Mouse (Mus musculus) lung, adult 2 months (tissue): ENCODE measurements around the gene Eps15l1.

Experiments used
- CTCF ChIP-seq: fragments of 200-500 bp; IDR thresholded peaks from 2 replicates; pipeline ENCODE4 v1.5.1; 2011; ENCODE audit warnings: mild to moderate bottlenecking, low read length, control low read depth; ENCODE audit not compliant: insufficient read depth
- POLR2A ChIP-seq: fragments of 200-500 bp; IDR thresholded peaks from 2 replicates; pipeline ENCODE4 v1.6.1; 2011; ENCODE audit warnings: low read depth, mild to moderate bottlenecking, control low read depth, low read length, borderline replicate concordance; ENCODE audit errors: extremely low read depth

DNA sequence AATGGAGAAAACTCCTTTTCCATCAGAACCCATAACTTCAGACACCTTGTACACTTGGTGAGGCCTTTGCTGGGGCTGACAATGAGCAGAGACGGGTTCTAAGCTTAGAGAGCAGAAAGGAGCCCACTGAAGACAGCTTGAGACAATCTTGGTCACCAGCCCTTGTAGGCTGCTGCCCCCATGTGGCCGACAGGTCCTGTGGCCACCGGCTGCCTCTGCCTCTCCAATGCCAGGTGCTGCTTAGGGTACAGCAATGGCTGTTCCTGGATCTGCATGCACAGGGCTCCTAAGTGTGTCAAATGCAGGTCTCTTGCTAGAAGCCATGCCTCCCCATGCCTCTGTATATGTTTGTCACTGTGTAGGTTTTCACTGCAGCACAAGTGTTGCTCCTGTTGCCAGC is 55.4 kb downstream of the Eps15l1 start:
- 0 out of 2 replicates have a peak, but pooled peaks have one; percentile 10 for TF ChIP-seq POLR2A
- peak; percentile 89 for TF ChIP-seq CTCF
